Mouse (Mus musculus) lung, adult 2 months (tissue): ENCODE results near the gene Slc19a1. TPM values are rescaled to one million over a fixed set of nuclear protein-coding genes. Genes with fewer than 3 reads are reported as not detected.

Experiments used
- DNase-seq: peaks from one replicate; pipeline ENCODE4 v3.0.0; 2022
- H3K4me1 ChIP-seq: fragments of 200-500 bp; 2 replicates; pipeline ENCODE4 v1.6.1; 2011; ENCODE audit warnings: low read length; ENCODE audit not compliant: control insufficient read depth, insufficient read depth
- H3K4me3 ChIP-seq: fragments of 200-500 bp; replicated peaks from 2 replicates; pipeline ENCODE3; 2011; ENCODE audit warnings: low read depth, mild to moderate bottlenecking, control low read depth, low read length; ENCODE audit errors: extremely low read depth
- CTCF ChIP-seq: fragments of 200-500 bp; IDR thresholded peaks from 2 replicates; pipeline ENCODE4 v1.5.1; 2011; ENCODE audit warnings: mild to moderate bottlenecking, low read length, control low read depth; ENCODE audit not compliant: insufficient read depth
- POLR2A ChIP-seq: fragments of 200-500 bp; IDR thresholded peaks from 2 replicates; pipeline ENCODE4 v1.6.1; 2011; ENCODE audit warnings: low read depth, mild to moderate bottlenecking, control low read depth, low read length, borderline replicate concordance; ENCODE audit errors: extremely low read depth
- WGBS: fragments of 180-500 bp; shearing (Covaris S2); methylation state at CpG from one replicate; pipeline ENCODE4 v1.1.7; 2018; 5-methylcytosine and 5-hydroxymethylcytosine counted together
- polyA plus RNA-seq: library from polyadenylated mRNA; depleted of rRNA; stranded (reverse); fragments of >200 nt; gene quantifications from 2 replicates; pipeline ENCODE4 v1.2.3, GENCODE M21; 2012

The Slc19a1 gene
- polyA plus RNA-seq, 1 experiment: 26.4 TPM

GRCm38 (mm10) chr10:77064659-77065058 lies 32.6 kb downstream of the Slc19a1 start:
- TF ChIP-seq POLR2A (no peak), CTCF (no peak)
- Histone ChIP-seq H3K4me1 (no peaks in the 10 kb centered on the region), H3K4me3 (no peak overlapping the region)
- DNase-seq: no peak

GRCm38 (mm10) chr10:77068469-77068868 lies 36.4 kb downstream of the Slc19a1 start:
- no peaks in the 10 kb centered on the region for H3K4me1 ChIP-seq
- WGBS: 91% methylated on average over 7 of the region's 7 CpGs
- no peak for TF ChIP-seq CTCF
- TF ChIP-seq POLR2A: no peak

GRCm38 (mm10) chr10:77070072-77070471 lies 38.0 kb downstream of the Slc19a1 start:
- WGBS: 52% methylated on average over 4 of the region's 4 CpGs
- Histone ChIP-seq H3K4me3 (no peak overlapping the region), H3K4me1 (no peaks in the 10 kb centered on the region)
- peak; percentile 36 for DNase-seq
- TF ChIP-seq CTCF (peak; percentile 90), POLR2A (no peak)

More at GRCm38 (mm10) chr10:77068469-77068868, 36.4 kb downstream of the Slc19a1 start:
- DNase-seq: no peak
- no peak overlapping the region for H3K4me3 ChIP-seq

- no peak overlapping the region for H3K4me3 ChIP-seq
- 73% methylated on average over 4 of the region's 4 CpGs for WGBS
- TF ChIP-seq CTCF (no peak), POLR2A (no peak)
- no peak for DNase-seq
- H3K4me1 ChIP-seq: no peaks in the 10 kb centered on the region
These were observed 42.4 kb downstream of the Slc19a1 start for GRCm38 (mm10) chr10:77074276-77074974.

- no peak for DNase-seq
- TF ChIP-seq POLR2A (no peak), CTCF (no peak)
- Histone ChIP-seq H3K4me3 (no peak overlapping the region), H3K4me1 (no peaks in the 10 kb centered on the region)
- 94% methylated on average over 4 of the region's 4 CpGs for WGBS
These were observed 46.4 kb downstream of the Slc19a1 start for GRCm38 (mm10) chr10:77078456-77078855.

- TF ChIP-seq CTCF (no peak), POLR2A (no peak)
- 80% methylated on average over 8 of the region's 8 CpGs for WGBS
- H3K4me1 ChIP-seq: no peaks in the 10 kb centered on the region
- H3K4me3 ChIP-seq: no peak overlapping the region
- no peak for DNase-seq
These were observed 46.9 kb downstream of the Slc19a1 start for GRCm38 (mm10) chr10:77078961-77079360.

GRCm38 (mm10) chr10:77082453-77082852 lies 50.4 kb downstream of the Slc19a1 start:
- Histone ChIP-seq H3K4me1 (no peaks in the 10 kb centered on the region), H3K4me3 (no peak overlapping the region)
- TF ChIP-seq POLR2A (no peak), CTCF (peak; percentile 99)
- peak; percentile 68 for DNase-seq
- 13% methylated on average over 3 of the region's 3 CpGs for WGBS

GRCm38 (mm10) chr10:77082921-77083320 lies 50.9 kb downstream of the Slc19a1 start:
- DNase-seq: no peak
- Histone ChIP-seq H3K4me3 (no peak overlapping the region), H3K4me1 (no peaks in the 10 kb centered on the region)
- WGBS: 47% methylated on average over 5 of the region's 5 CpGs
- TF ChIP-seq CTCF (no peak), POLR2A (no peak)

GRCm38 (mm10) chr10:77084568-77084967 lies 52.5 kb downstream of the Slc19a1 start:
- 31% methylated on average over 1 of the region's 1 CpGs for WGBS
- Histone ChIP-seq H3K4me3 (no peak overlapping the region), H3K4me1 (no peaks in the 10 kb centered on the region)
- TF ChIP-seq POLR2A (no peak), CTCF (no peak)
- no peak for DNase-seq

- WGBS: 48% methylated on average over 8 of the region's 8 CpGs
- DNase-seq: no peak
- TF ChIP-seq CTCF (no peak), POLR2A (no peak)
- Histone ChIP-seq H3K4me1 (no peaks in the 10 kb centered on the region), H3K4me3 (peak overlapping the region; percentile 49)
These were observed 57.3 kb downstream of the Slc19a1 start for GRCm38 (mm10) chr10:77089336-77089735.

- no peak for TF ChIP-seq CTCF
- no peak for TF ChIP-seq POLR2A
- 63% methylated on average over 5 of the region's 5 CpGs for WGBS
- no peak for DNase-seq
- Histone ChIP-seq H3K4me3 (no peak overlapping the region), H3K4me1 (no peaks in the 10 kb centered on the region)
These were observed 58.0 kb downstream of the Slc19a1 start for GRCm38 (mm10) chr10:77090063-77090462.
